Comparison of ENCODE assay signal across 7 mouse cellular contexts in the genomic region with DNA sequence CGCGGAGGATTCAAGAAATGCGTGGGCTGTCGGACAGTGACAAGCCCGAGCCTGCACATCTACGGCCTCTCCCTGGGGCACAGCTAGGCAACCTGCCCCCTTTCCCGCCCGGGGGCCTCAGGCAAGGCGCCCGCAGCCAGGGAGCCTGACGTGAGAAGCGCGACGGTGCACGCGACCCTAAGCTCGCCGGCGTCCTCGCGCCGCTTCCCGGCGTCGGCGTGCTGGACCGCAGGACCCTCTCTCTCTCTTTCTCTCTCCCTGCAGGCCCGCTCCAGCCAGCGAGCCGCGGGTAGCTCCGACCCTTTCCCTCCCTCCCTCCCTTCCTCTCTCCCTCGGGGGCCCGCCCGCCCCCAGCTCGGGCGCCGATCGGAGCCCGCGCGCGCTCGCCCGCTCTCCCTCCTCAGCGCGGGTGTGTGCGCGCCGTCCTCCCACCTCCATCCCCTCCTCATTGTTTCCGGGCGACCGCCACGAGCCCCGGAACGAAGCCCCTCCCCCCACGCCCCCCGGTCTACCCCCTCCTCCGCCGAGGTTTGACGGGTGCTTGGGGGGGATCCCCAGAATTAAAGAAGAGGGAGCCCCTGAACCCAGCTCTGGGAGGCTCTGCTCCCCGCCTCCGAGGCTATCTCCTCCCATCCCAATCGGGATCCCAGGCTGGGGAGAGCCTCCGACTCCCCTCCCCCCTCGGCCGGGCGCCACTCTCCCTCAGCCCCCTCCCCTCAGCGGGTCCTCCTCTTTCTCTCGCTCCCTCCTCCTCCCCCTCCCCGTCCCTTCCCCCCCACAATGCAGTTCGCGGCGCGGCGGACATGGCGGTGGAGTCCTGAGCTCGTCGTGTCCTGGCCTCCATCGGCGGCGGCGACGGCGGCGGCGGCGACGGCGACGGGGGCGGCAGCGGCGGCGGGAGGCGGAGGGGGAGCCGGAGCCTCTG. TPM values are rescaled to one million over a fixed set of nuclear protein-coding genes. Genes with fewer than 3 reads are reported as not detected.
DNase-seq lines count a peak whose midpoint lies in the region; ATAC-seq lines count a peak whose summit lies in the region.

TSS of gene Tut4 (plus strand) at position 196 of the 925 bp plus-strand sequence.

- H3K4me3 ChIP-seq in intestine, embryonic 16.5 days (ENCODE audit: low read length) = peak within 1 kb of the TSS; percentile 81
- H3K4me3 ChIP-seq in midbrain, embryonic 11.5 days (ENCODE audit: low read depth, low read length) = peak within 1 kb of the TSS; percentile 88

- no peaks in the 10 kb centered on the region for H3K27me3 ChIP-seq in intestine, embryonic 16.5 days (replicated peaks; ENCODE audit: control insufficient read depth, insufficient read depth, low read length)
- H3K27me3 ChIP-seq in midbrain, embryonic 11.5 days (ENCODE audit: control insufficient read depth, insufficient read depth, low read length) = no peaks in the 10 kb centered on the region

- no peaks in the 10 kb centered on the region for H3K36me3 ChIP-seq in intestine, embryonic 16.5 days (ENCODE audit: control insufficient read depth, insufficient read depth, low read length)
- H3K36me3 ChIP-seq in midbrain, embryonic 11.5 days (ENCODE audit: control insufficient read depth, insufficient read depth, low read length) = 0 out of 2 replicates have a peak, but pooled peaks cover 3% of the 10 kb centered on the region

- H3K4me2 ChIP-seq in intestine, embryonic 16.5 days (ENCODE audit: low read depth, low read length) = peak within 1 kb of the TSS; percentile 85
- H3K4me2 ChIP-seq in midbrain, embryonic 11.5 days = peak within 1 kb of the TSS; percentile 76

- WGBS in intestine, embryonic 16.5 days = under 1% methylated on average over 84 of the region's 97 CpGs
- under 1% methylated on average over 73 of the region's 97 CpGs for WGBS in midbrain, embryonic 11.5 days

- peak within 1 kb of the TSS; percentile 92 for H3K27ac ChIP-seq in intestine, embryonic 16.5 days (ENCODE audit: low read length)
- H3K27ac ChIP-seq in midbrain, embryonic 11.5 days (ENCODE audit: low read depth, low read length) = peak within 1 kb of the TSS; percentile 92

- DNase-seq in adrenal gland, adult 18-20 months (ENCODE audit: low spot score in 2 of 2) = peak; percentile 70 to 72
- DNase-seq in embryo, embryonic 11 days = peak; percentile 95
- peak; percentile 84 to 91 for DNase-seq in gastrocnemius, postnatal 4 days (ENCODE audit: low spot score in 2 of 2)
- DNase-seq in left cerebral cortex, postnatal 36 days (ENCODE audit: low spot score in 2 of 2) = peak; percentile 81
- DNase-seq in midbrain, embryonic 11.5 days (ENCODE audit: low spot score, missing footprints) = peak; percentile 99
- peak; percentile 59 for DNase-seq in skeletal muscle tissue, adult 2 months (ENCODE audit: low read depth, low spot score)

- peaks cover 6% of the 10 kb centered on the region for H3K4me1 ChIP-seq in intestine, embryonic 16.5 days (ENCODE audit: control insufficient read depth, insufficient read depth, low read length)
- peaks cover 10% of the 10 kb centered on the region for H3K4me1 ChIP-seq in midbrain, embryonic 11.5 days (ENCODE audit: control insufficient read depth, insufficient read depth, low read length)

- H3K9me3 ChIP-seq in intestine, embryonic 16.5 days (ENCODE audit: control insufficient read depth, low read length) = no peaks in the 10 kb centered on the region
- no peaks in the 10 kb centered on the region for H3K9me3 ChIP-seq in midbrain, embryonic 11.5 days (ENCODE audit: control insufficient read depth, low read length)

- peak; percentile 86 for ATAC-seq in intestine, embryonic 16.5 days
- peak; percentile 92 for ATAC-seq in midbrain, embryonic 11.5 days (ENCODE audit: low FRiP score)

- H3K9ac ChIP-seq in intestine, embryonic 16.5 days (ENCODE audit: low read depth, low read length) = peak within 1 kb of the TSS; percentile 90
- H3K9ac ChIP-seq in midbrain, embryonic 11.5 days (ENCODE audit: low read length) = peak within 1 kb of the TSS; percentile 96

- intact Hi-C loops in left cerebral cortex, postnatal 36 days (cut with DNase I) = loop anchor here (2.0 to 5.0 kb wide), 3 partner anchors 52 to 121 kb away; partner anchors contain the start of gene Gpx7

RNA-seq across cellular contexts. Expression of gene Tut4, which starts in this region (rescaled TPM):
- total RNA-seq in adrenal gland, adult 18-20 months (2021) = 10 to 100 TPM; 16.7 to 20.0 TPM
- total RNA-seq in gastrocnemius, postnatal 4 days (2021) = 10 to 100 TPM; 39.6 to 42.8 TPM
- 29.0 and 34.7 TPM in 2 replicates for polyA plus RNA-seq in intestine, embryonic 16.5 days (2015; fragmentation: Nextera tagmentation; extraction: Ambion mirVana)
- 10 to 100 TPM; 31.6 to 51.9 TPM for total RNA-seq in left cerebral cortex, postnatal 36 days (2021)
- 61.9 and 66.9 TPM in 2 replicates for polyA plus RNA-seq in midbrain, embryonic 11.5 days (2014; fragmentation: Nextera tagmentation; extraction: Ambion mirVana)

Comparison
In these comparisons a context has a peak if more than half of its experiments do, and no peak if none do; other contexts are left out.
1. Peak in every context shown above with its lines: DNase-seq, ATAC-seq, H3K4me3 ChIP-seq and H3K27ac ChIP-seq.